Mouse (Mus musculus): ENCODE results near the gene Unc93a2. TPM values are rescaled to one million over a fixed set of nuclear protein-coding genes. Genes with fewer than 3 reads are reported as not detected.
"Not testable (repeated sequence)": the region's sequence is repeated elsewhere in the genome, so short reads cannot be mapped to it uniquely, and the experiment has no call there.

Unc93a2 gene
- polyA plus RNA-seq (2015; fragmentation: Nextera tagmentation; extraction: Ambion mirVana): 0.12 TPM in 1 of 2 replicates, not detected in the other

DNA sequence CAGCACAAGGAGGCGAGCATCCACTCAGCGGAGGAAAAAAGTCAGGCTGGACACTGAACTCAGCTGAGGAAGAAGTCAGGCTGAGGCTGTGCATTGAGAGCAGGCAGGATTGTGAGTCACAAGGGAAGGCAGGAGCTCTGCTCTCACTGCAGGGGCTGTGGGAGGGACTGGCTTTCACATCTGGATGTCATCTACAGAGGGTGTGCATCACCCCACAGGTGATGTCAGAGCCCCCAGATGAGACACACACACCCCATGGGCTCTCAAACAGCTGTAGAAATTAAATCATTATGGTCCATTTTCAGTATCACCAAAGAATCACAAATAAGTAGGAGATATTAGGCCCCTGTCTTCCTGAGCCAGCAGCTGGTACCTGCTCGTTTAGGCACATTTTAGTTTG is at the start of gene Unc93a2:
Gene Unc93a2, minus strand, starts transcription at position 101 of the 400 bp plus-strand sequence.
- not testable (repeated sequence) for H3K4me1 ChIP-seq (replicated peaks); H3K4me3 ChIP-seq; H3K9me3 ChIP-seq; H3K9ac ChIP-seq; ATAC-seq (ENCODE audit: low FRiP score); H3K36me3 ChIP-seq; H3K4me2 ChIP-seq; H3K27me3 ChIP-seq; H3K27ac ChIP-seq
- WGBS: 77% methylated on average over 3 of the region's 3 CpGs

DNA sequence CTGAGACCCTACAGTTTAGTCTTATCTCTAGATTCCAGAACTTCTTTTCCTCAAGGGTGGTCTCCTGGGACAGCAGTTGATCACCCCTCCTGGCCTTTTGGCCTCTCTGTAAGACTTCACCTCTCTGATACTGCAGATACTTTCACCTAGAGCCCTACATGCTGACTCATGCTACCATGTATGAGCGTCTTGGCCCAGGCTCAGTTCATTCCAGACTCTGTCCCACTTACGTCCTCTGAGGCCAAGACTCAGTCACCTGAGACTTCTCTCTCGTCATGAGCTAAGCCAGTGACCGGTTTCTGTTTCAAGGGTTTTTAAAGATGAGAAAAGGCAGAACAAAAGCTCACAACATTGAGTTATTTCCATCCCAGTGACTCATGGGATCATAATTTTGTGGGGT is 48.9 kb upstream of the Unc93a2 start:
- not testable (repeated sequence) for H3K27me3 ChIP-seq; H3K4me1 ChIP-seq (replicated peaks); ATAC-seq (ENCODE audit: low FRiP score); H3K9me3 ChIP-seq; H3K4me3 ChIP-seq; H3K9ac ChIP-seq; H3K27ac ChIP-seq; H3K36me3 ChIP-seq; H3K4me2 ChIP-seq
- WGBS: 93% methylated on average over 4 of the region's 4 CpGs

DNA sequence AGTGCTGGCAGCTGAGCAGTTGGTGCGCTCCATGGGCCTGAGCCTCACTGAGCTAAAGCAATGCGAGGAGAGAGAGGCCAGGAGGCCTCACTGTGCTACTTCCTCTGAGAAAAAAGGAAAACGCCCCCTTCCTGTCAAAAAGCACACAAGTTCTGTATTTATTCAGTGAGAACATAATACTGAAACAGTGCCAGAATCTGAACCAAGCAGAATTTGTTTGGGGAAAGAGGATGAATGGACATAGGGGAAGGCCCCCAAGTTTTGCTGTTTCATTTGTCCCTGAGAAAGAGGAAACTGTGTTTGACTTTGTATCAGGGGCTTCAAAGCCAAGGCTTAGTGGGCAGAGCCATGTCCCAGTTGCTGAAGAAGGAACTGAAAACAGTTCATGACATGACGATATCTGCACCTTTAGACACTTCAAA is 45.0 kb upstream of the Unc93a2 start:
- WGBS: 86% methylated on average over 4 of the region's 4 CpGs
- not testable (repeated sequence) for H3K9ac ChIP-seq; H3K27ac ChIP-seq; H3K4me1 ChIP-seq (replicated peaks); H3K27me3 ChIP-seq; H3K36me3 ChIP-seq; ATAC-seq (ENCODE audit: low FRiP score); H3K4me3 ChIP-seq; H3K9me3 ChIP-seq; H3K4me2 ChIP-seq

DNA sequence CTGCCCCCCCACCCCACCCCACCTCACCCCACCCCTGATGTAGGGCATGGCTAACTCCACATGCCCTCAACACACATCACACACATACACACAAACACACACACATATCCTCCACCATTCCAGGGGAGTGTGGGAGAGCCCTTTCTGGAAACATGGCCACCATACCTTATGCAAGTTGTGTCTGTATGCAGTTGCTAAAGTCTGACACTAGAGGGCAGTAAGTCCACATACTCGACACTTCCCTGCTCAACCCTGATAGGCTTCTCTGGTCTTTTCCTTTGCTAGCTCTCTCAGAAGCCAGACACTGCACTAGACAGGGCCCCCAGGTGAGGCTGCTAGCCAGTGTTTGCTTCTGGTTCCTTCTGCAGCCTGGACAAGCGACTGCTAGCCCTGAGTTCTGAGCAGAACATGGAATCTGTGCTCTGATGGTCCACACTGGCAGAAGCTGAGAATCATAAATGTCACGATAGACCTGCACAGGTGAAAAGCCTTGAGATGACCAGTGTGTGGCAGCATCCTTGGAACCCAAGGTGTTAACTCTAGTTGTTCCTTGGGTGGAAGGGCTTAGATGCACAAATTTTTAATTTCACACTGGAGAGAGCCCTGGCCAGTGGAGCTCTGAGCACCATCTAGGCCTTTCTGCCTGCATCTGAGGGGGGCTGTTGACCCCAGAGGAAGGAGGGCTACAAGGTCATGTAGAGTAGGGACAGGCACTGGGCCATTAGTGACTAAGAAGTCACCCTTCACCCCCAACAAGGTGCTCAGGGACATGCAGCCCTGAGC is 35.1 kb upstream of the Unc93a2 start:
- not testable (repeated sequence) for H3K27me3 ChIP-seq; H3K4me1 ChIP-seq (replicated peaks); H3K27ac ChIP-seq; H3K4me2 ChIP-seq; H3K9ac ChIP-seq; H3K4me3 ChIP-seq; H3K9me3 ChIP-seq; H3K36me3 ChIP-seq
- peak; percentile 89 for ATAC-seq (ENCODE audit: low FRiP score)
- WGBS: 25% methylated on average over 3 of the region's 3 CpGs

DNA sequence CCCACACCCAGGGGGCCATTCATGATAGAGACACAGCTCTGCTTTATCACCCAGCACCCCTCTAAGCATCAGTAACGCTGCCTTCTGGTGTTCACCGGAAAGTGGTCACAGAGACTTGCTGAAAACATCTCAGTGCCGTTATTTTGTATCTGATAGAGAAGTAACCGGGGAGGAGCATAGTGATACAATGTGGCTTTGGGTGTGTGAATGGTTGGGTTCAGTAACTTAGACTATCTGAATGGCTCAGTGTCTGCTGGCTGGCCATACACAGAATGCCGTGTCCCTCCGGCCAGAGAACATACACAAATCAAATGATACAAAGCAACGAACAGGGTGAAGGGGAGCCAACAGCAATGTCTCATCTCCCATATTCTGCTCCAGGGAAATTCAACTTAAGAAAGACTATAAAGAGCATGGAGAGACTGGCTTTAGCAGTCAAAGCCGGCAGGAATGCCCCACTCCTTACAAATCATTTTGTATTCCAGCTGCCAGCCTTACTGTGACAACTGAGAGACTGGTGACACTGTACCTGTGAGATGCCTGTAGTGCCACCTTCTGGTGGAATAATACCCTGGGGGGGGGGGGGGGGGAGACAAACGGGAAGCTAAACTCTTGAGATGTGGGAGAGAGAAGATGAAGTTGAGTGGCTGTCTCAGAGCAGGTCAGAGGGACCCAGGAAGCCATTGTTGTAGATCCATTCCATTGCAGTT is 29.5 kb upstream of the Unc93a2 start:
- not testable (repeated sequence) for H3K9me3 ChIP-seq; ATAC-seq (ENCODE audit: low FRiP score)
- WGBS: 82% methylated on average over 8 of the region's 9 CpGs

DNA sequence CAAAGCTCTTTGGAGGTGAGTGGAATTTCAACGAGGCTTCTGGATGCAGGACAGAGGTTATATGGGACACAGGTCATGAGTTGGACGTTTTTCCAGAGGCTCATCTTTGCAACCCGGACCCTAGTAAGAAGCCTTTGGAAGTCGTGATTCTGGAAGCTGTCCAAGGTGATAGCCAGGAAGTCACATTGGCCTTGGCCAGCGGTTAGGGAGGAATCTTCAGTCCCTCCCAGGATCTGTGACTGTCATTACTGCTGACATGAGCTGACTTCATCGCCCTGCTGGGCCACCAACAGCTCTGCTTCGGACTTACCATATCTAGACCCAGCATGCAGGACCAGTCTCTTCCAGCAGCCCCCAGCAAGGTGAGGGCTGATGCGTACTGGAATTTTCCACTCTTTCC is 28.1 kb upstream of the Unc93a2 start:
- H3K4me1 ChIP-seq (replicated peaks); H3K4me2 ChIP-seq; H3K9ac ChIP-seq; H3K36me3 ChIP-seq; H3K4me3 ChIP-seq; H3K9me3 ChIP-seq; H3K27ac ChIP-seq; ATAC-seq (ENCODE audit: low FRiP score); H3K27me3 ChIP-seq: not testable (repeated sequence)
- WGBS: 82% methylated on average over 8 of the region's 8 CpGs

More for the DNA sequence above, 29.5 kb upstream of the Unc93a2 start:
- not testable (repeated sequence) for H3K4me2 ChIP-seq; H3K27ac ChIP-seq; H3K27me3 ChIP-seq; H3K4me1 ChIP-seq (replicated peaks); H3K4me3 ChIP-seq; H3K9ac ChIP-seq; H3K36me3 ChIP-seq

DNA sequence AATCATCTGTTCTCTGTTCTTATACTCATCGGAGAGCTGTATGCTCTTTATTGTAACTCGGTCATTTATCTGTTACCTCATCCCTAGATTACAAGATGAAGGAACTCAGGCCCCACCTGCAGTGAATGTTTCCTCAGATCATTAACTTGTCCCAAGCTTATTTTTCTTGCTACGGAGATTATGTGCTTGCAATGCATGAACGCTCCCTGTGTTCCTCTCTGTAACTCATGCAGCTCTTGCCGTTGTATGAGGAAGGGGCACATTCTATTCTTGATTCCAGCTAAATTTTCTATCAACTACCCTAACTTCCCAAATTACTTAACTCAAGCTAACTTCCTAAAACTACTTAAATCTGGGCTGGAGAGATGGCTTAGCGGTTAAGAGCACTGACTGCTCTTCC is 14.5 kb upstream of the Unc93a2 start:
- not testable (repeated sequence) for H3K27me3 ChIP-seq; H3K4me3 ChIP-seq; H3K27ac ChIP-seq; ATAC-seq (ENCODE audit: low FRiP score); H3K4me2 ChIP-seq; H3K4me1 ChIP-seq (replicated peaks); H3K36me3 ChIP-seq; H3K9ac ChIP-seq; H3K9me3 ChIP-seq
- WGBS: 83% methylated on average over 6 of the region's 6 CpGs

DNA sequence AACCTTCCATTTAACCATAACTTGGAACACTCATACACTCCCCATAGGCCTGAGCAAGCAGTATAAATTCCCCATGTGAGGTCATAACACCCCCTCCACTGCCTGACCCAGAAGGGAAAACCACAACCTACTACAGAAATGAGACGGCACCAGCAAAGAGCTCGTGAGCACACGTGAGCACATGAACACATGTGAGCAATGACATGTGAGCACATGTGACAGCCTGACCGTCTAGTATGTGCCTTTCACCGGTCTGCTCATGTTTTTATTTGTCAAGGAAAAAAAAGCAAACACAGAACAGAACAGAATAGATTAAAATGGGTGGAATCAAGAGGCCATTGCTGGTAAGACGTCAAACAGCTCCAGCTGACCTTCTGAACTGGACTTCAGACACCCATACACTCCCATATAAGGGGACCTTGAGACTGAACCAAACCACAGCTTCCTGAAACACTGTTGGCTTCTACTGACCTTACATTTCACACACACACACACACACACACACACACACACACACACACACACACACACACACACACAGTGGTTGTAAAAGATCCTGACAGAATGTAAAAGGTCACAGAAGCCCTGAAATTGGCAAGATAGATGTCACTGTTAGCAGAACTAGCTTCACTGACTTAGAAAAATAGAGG is 13.1 kb upstream of the Unc93a2 start:
- H3K27ac ChIP-seq; H3K9me3 ChIP-seq; H3K4me2 ChIP-seq; H3K4me3 ChIP-seq; H3K4me1 ChIP-seq (replicated peaks); H3K9ac ChIP-seq; ATAC-seq (ENCODE audit: low FRiP score); H3K36me3 ChIP-seq; H3K27me3 ChIP-seq: not testable (repeated sequence)
- 86% methylated on average over 6 of the region's 6 CpGs for WGBS

DNA sequence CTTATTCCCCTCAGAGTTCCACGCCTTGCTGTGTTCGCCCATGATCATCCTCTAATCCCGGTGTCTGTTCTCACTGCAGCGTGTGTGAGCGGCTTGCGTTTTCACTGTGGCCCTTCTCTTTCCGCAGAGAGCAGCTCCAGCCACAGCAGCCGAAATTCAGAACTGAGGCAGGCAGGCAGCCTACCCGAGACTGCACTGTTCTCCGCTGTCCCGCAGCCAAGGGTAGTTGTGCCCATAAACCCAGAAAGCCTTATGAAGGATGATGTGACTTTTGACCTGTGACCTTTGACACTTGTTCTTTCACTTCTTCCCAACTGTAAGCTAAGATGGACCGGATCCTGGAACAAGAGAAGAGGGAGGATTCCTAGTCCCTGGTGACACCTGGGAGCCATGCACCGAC is 11.8 kb upstream of the Unc93a2 start:
- H3K27me3 ChIP-seq, H3K9me3 ChIP-seq: not testable (repeated sequence)
- WGBS: 88% methylated on average over 13 of the region's 13 CpGs

DNA sequence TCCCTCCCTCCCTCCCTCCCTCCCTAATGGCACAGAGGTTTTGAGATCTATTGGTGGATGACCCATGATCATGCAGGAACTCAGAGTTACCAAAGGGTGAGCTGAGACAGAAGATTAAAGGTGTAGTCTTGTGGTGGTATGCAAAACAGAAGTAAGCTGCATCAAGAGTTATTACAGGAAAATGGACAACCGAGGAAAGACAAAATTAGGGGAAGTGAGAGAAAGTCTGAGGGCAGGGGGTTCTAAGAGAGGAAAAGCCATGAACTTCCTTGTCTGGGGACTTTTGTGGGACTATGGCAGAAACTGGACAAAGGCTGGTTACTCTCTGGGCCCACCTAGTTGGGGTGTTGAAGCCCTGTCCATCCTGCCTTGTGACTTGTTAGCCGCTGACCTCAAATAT is 11.0 kb upstream of the Unc93a2 start:
- not testable (repeated sequence) for H3K4me2 ChIP-seq; H3K4me1 ChIP-seq (replicated peaks); H3K27me3 ChIP-seq; H3K4me3 ChIP-seq; ATAC-seq (ENCODE audit: low FRiP score); H3K27ac ChIP-seq; H3K9ac ChIP-seq; H3K9me3 ChIP-seq; H3K36me3 ChIP-seq
- no CpG with 5 or more reads among the region's 2 CpGs for WGBS

More for the DNA sequence above, 11.8 kb upstream of the Unc93a2 start:
- H3K36me3 ChIP-seq; H3K4me2 ChIP-seq; H3K4me1 ChIP-seq (replicated peaks); H3K4me3 ChIP-seq; H3K27ac ChIP-seq; H3K9ac ChIP-seq; ATAC-seq (ENCODE audit: low FRiP score): not testable (repeated sequence)

DNA sequence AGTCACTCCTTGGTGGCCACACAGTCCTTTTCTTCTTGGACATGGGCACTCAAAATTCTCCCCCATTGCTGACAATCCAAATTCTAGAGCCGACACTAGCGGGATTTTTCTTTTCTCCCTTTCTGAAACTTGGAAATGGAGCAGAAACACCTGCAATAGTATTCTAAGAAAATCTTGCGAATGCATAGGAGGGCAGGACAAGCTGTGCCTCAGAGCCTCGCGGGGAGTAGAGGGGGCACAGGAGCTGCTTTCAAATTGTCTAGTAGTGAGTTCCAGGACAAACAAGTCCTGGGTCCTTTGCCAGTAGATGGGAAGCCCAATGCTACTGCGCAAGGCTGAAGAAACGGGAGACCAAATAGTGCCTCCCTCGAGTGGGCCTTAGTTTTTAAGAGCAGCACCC is 10.4 kb upstream of the Unc93a2 start:
- not testable (repeated sequence) for H3K4me2 ChIP-seq; H3K4me3 ChIP-seq; H3K27ac ChIP-seq; H3K36me3 ChIP-seq; H3K27me3 ChIP-seq; H3K4me1 ChIP-seq (replicated peaks); ATAC-seq (ENCODE audit: low FRiP score); H3K9ac ChIP-seq; H3K9me3 ChIP-seq
- 86% methylated on average over 8 of the region's 8 CpGs for WGBS

DNA sequence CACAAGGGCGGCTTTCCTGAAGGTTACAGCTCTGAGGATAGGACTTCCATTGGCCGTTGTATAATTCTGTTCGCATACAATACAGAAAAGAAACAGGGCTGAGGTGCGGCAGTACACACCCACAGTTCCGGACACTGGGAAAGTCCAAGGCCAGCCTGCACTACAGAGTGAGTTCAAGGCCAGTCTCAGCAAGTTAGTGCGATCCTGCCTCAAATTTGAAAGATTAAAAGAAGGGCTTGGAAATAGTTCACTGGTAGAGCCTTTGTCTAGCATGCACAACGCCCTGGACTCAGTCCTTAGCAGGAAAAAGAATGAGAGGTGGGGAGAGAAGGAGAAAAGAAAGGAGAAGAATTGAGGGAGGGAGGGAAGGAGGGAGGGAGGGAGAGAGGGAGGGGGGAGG is 9.9 kb upstream of the Unc93a2 start:
- H3K4me3 ChIP-seq; H3K27me3 ChIP-seq; H3K9me3 ChIP-seq; H3K4me1 ChIP-seq (replicated peaks); H3K36me3 ChIP-seq; H3K27ac ChIP-seq; H3K9ac ChIP-seq; H3K4me2 ChIP-seq; ATAC-seq (ENCODE audit: low FRiP score): not testable (repeated sequence)
- 92% methylated on average over 7 of the region's 7 CpGs for WGBS
